Mouse (Mus musculus) embryonic facial prominence, embryonic 12.5 days (tissue): ENCODE data around the gene Itga3. TPM values are rescaled to one million over a fixed set of nuclear protein-coding genes. Genes with fewer than 3 reads are reported as not detected.

Experiments used
- ATAC-seq: fragments of 200-750 bp; cut with Nextera tagmentation; 2 replicates; pipeline ENCODE4 v1.8.0; 2017; ENCODE audit not compliant: insufficient number of reproducible peaks, insufficient read depth, low FRiP score, low TSS enrichment
- H3K27ac ChIP-seq: fragments of 300-500 bp; sonication (generic); 2 replicates; pipeline ENCODE4 v1.5.1; 2016; ENCODE audit warnings: mild to moderate bottlenecking
- H3K27me3 ChIP-seq: fragments of 300-500 bp; sonication (generic); 2 replicates; pipeline ENCODE4 v1.6.1; 2016; ENCODE audit warnings: mild to moderate bottlenecking, moderate library complexity
- H3K36me3 ChIP-seq: fragments of 300-500 bp; sonication (generic); 2 replicates; pipeline ENCODE4 v1.6.1; 2016; ENCODE audit warnings: mild to moderate bottlenecking
- H3K4me1 ChIP-seq: fragments of 300-500 bp; sonication (generic); 2 replicates; pipeline ENCODE4 v1.6.1; 2016
- H3K4me2 ChIP-seq: fragments of 300-500 bp; sonication (generic); replicated peaks from 2 replicates; pipeline ENCODE4 v1.6.1; 2016; ENCODE audit warnings: mild to moderate bottlenecking, moderate library complexity
- H3K4me3 ChIP-seq: fragments of 300-500 bp; sonication (generic); 2 replicates; pipeline ENCODE4 v1.5.1; 2016; ENCODE audit warnings: mild to moderate bottlenecking
- H3K9ac ChIP-seq: fragments of 300-500 bp; sonication (generic); 2 replicates; pipeline ENCODE4 v1.6.1; 2016; ENCODE audit warnings: mild to moderate bottlenecking, moderate library complexity
- H3K9me3 ChIP-seq: fragments of 300-500 bp; sonication (generic); 2 replicates; pipeline ENCODE4 v1.6.1; 2016; ENCODE audit warnings: mild to moderate bottlenecking, moderate library complexity
- WGBS: fragments of 180-500 bp; shearing (Covaris S2); methylation state at CpG from one replicate; pipeline ENCODE4 v1.1.7; 2016; 5-methylcytosine and 5-hydroxymethylcytosine counted together
- polyA plus RNA-seq: library from polyadenylated mRNA; unstranded; fragments of >200 nt; fragmentation: Nextera tagmentation; extraction: Ambion mirVana; gene quantifications from 2 replicates; pipeline ENCODE4 v1.2.1, GENCODE M21; 2016

Itga3 gene
- polyA plus RNA-seq = 10.5 and 10.9 TPM in 2 replicates

DNA sequence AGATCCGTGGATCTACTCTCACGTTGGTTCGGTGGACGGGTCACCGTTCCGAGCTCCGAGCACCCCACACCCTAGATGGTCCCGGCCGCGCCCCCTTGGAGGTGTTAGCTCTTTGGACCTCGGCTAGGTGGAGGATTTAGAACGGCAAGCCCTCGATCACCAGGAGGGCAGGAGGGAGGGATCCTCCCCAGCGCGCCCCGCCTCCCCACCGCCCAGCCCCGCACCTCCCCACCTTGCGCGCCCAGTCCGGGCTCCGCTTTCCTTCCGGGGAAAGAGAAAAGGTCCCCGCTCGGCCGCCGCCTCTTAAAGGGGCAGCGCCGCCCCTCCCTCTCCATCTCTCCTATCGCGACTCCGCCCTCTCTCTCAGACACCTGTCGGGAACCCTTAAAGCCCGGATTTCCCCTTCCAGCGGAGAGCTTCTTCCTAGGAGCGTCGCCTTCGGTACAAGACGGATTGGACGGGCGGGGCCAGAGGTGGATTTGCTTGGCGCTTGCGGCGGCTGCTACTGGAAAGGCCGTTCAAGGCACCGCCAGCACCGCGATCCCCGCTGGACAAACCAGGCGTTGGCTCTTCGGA is at the start of gene Itga3:
TSS of gene Itga3 (minus strand) at position 266 of the 576 bp plus-strand sequence.
- Histone ChIP-seq H3K4me3 (peak within 1 kb of the TSS; percentile 56), H3K4me2 (peak within 1 kb of the TSS; percentile 95), H3K9me3 (no peaks in the 10 kb centered on the region), H3K27ac (peak within 1 kb of the TSS; percentile 37; the same call in 1 of the 2 replicates), H3K36me3 (no peaks in the 10 kb centered on the region), H3K27me3 (peaks cover 44% of the 10 kb centered on the region), H3K9ac (peak within 1 kb of the TSS; percentile 56), H3K4me1 (peaks cover 38% of the 10 kb centered on the region)
- ATAC-seq = peak; percentile 73
- WGBS = 1% methylated on average over 47 of the region's 51 CpGs

DNA sequence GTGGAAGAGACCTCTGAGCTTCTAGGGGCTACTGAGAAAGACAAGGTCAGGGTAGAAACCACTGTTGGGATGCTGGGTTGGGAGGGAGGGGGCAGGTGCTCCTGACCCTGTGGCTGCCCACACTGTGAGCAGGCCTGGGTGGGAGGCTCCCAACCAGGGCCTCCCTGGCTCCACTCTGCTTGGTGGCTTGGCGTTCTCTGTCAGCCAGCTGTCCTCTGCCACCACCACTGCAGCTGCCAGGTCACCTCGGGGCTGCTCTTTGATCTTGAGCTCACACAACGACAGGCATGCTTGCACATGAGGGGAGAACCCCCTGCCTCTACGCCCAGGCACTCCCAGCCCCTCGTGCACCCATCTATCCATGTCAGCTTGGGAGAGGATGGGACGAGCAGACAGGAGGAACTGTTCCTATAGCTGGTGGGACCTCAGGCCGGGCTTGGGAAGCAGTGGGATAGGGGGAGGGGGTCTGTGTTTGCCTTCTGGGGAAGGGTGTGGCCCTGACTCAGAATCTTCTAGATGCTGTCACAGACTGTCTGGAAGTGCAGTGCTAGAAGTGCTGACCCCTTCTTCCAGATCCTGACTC is 48.9 kb upstream of the Itga3 start:
- Histone ChIP-seq H3K9me3 (no peaks in the 10 kb centered on the region), H3K4me3 (no peak overlapping the region), H3K27ac (no peak overlapping the region), H3K27me3 (peaks cover 67% of the 10 kb centered on the region), H3K36me3 (no peaks in the 10 kb centered on the region; the same call in 1 of the 2 replicates), H3K9ac (no peak overlapping the region), H3K4me2 (no peak overlapping the region; the same call in 1 of the 2 replicates), H3K4me1 (peaks cover 27% of the 10 kb centered on the region)
- 23% methylated on average over 7 of the region's 7 CpGs for WGBS
- ATAC-seq = no peak

DNA sequence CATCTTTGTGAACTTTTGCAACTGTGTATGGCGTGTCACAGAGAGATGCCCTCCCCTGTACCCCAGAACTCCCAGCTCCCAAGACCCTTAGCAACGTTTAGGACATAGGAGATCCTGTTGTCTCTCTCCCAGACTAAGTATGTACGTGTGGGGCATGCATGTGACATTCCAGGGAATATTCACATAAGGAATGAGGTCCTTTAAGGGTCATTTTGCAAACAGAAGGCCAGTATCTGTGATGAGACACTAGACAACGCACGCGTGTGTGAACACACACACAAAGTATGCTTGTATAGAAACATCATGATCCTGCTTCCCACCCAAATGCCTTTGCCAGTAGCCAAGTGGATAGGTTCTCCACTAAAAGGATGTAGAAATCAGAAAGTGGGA is 45.5 kb upstream of the Itga3 start:
- H3K9me3 ChIP-seq = no peaks in the 10 kb centered on the region
- no peak for ATAC-seq
- peak overlapping the region; percentile 53 for H3K4me3 ChIP-seq
- 27% methylated on average over 6 of the region's 6 CpGs for WGBS
- peak overlapping the region; percentile 73 for H3K9ac ChIP-seq
- peak overlapping the region; percentile 73 for H3K4me2 ChIP-seq
- peaks cover 85% of the 10 kb centered on the region for H3K27me3 ChIP-seq
- no peaks in the 10 kb centered on the region; the same call in 1 of the 2 replicates for H3K36me3 ChIP-seq
- no peak overlapping the region for H3K27ac ChIP-seq
- peaks cover 34% of the 10 kb centered on the region for H3K4me1 ChIP-seq

GRCm38 (mm10) chr11:95121161-95122099 is 44.8 kb upstream of the Itga3 start:
- H3K27me3 ChIP-seq = peaks cover 84% of the 10 kb centered on the region
- no peak for ATAC-seq
- peak overlapping the region; percentile 73 for H3K4me2 ChIP-seq
- no peaks in the 10 kb centered on the region; the same call in 1 of the 2 replicates for H3K36me3 ChIP-seq
- WGBS = 2% methylated on average over 63 of the region's 63 CpGs
- H3K9ac ChIP-seq = peak overlapping the region; percentile 73
- peaks cover 29% of the 10 kb centered on the region for H3K4me1 ChIP-seq
- H3K4me3 ChIP-seq = peak overlapping the region; percentile 53
- no peaks in the 10 kb centered on the region for H3K9me3 ChIP-seq
- H3K27ac ChIP-seq = no peak overlapping the region; the same call in 1 of the 2 replicates

DNA sequence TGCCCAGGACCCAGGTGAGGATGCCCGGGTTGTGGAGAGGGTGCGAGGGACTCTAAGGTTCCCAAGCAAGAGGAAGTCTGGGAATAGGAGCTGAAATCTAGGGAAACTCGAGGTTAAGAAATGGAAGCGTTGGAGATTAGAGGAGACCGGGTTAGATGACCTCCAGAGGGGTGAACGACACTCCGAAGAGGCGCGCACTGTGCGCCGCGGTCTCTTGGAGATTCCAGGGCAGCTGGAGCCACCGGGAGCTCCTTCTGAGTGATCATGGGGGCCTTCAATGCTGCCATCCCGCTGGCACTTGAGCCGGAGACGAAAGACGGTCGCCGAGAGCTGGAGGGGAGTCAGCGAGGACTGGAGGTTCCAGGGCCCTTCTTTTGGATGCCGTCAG is 44.0 kb upstream of the Itga3 start:
- peaks cover 21% of the 10 kb centered on the region for H3K4me1 ChIP-seq
- peak overlapping the region; percentile 73 for H3K4me2 ChIP-seq
- peaks cover 76% of the 10 kb centered on the region for H3K27me3 ChIP-seq
- H3K36me3 ChIP-seq = no peaks in the 10 kb centered on the region; the same call in 1 of the 2 replicates
- H3K9ac ChIP-seq = peak overlapping the region; percentile 73
- WGBS = under 1% methylated on average over 21 of the region's 21 CpGs
- peak overlapping the region; percentile 53 for H3K4me3 ChIP-seq
- peak overlapping the region; percentile 41; the same call in 1 of the 2 replicates for H3K27ac ChIP-seq
- no peak for ATAC-seq
- no peaks in the 10 kb centered on the region for H3K9me3 ChIP-seq

DNA sequence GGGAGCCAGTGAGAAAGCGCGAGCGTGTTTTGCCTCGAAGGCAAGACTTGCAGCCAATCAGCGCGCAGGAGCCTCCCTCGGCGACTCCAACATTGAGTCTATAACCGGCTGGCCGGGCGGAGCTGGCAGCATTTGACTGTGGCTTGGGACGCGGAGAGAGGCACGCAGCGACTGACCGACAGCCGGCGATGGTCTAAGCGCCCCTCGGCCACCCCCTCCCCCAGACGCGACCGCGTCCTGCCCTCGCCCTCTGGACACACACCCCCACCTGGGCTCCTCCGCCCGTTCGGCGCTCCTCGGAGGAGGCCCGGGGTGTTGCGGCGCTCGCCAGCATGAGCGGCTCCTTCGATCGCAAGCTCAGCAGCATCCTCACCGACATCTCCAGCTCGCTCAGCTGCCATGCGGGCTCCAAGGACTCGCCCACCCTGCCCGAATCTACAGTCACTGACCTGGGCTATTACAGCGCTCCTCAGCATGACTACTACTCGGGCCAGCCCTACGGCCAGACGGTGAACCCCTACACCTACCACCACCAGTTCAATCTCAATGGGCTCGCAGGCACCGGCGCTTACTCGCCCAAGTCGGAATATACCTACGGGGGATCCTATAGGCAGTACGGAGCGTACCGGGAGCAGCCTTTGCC is 43.5 kb upstream of the Itga3 start, which contains the start of gene Dlx3:
TSS of gene Dlx3 (plus strand) at position 130 of the 643 bp plus-strand sequence.
- H3K36me3 ChIP-seq = no peaks in the 10 kb centered on the region; the same call in 1 of the 2 replicates
- peak within 1 kb of the TSS; percentile 73 for H3K9ac ChIP-seq
- ATAC-seq = peak; percentile 30; the same call in 1 of the 2 replicates
- H3K27ac ChIP-seq = peak within 1 kb of the TSS; percentile 41; the same call in 1 of the 2 replicates
- no peaks in the 10 kb centered on the region for H3K9me3 ChIP-seq
- peak within 1 kb of the TSS; percentile 53 for H3K4me3 ChIP-seq
- peaks cover 17% of the 10 kb centered on the region for H3K4me1 ChIP-seq
- H3K4me2 ChIP-seq = peak within 1 kb of the TSS; percentile 73
- under 1% methylated on average over 55 of the region's 55 CpGs for WGBS
- peaks cover 71% of the 10 kb centered on the region for H3K27me3 ChIP-seq

GRCm38 (mm10) chr11:95118505-95118904 is 41.9 kb upstream of the Itga3 start:
- no peaks in the 10 kb centered on the region for H3K9me3 ChIP-seq
- H3K4me2 ChIP-seq = peak overlapping the region; percentile 29
- H3K4me1 ChIP-seq = peaks cover 17% of the 10 kb centered on the region
- WGBS = under 1% methylated on average over 8 of the region's 8 CpGs
- peaks cover 59% of the 10 kb centered on the region for H3K27me3 ChIP-seq
- ATAC-seq = no peak
- no peak overlapping the region for H3K27ac ChIP-seq
- no peak overlapping the region for H3K4me3 ChIP-seq
- no peak overlapping the region for H3K9ac ChIP-seq
- H3K36me3 ChIP-seq = no peaks in the 10 kb centered on the region

DNA sequence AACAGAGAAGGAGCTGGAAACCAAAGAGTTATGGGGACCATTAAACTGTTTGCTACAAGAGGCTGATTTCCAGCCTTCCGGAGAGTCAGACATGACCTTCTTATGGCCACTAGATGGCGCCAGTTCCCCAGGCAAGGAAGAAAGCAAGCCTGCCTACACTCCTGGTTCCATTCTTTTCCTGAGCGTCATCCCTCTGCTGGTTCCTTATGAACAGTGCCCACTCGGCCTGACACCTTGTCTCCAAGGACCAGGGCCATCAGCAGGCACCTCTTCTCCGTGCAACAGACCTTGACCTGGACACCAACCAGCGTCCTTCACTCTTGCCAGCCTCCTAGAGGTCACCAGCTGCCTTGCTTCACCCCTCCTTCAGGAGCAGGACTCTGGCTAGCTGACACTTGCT is 40.4 kb upstream of the Itga3 start:
- Histone ChIP-seq H3K9ac (no peak overlapping the region), H3K36me3 (no peaks in the 10 kb centered on the region), H3K4me1 (peaks cover 17% of the 10 kb centered on the region), H3K27ac (no peak overlapping the region), H3K27me3 (peaks cover 44% of the 10 kb centered on the region), H3K4me3 (no peak overlapping the region), H3K9me3 (no peaks in the 10 kb centered on the region), H3K4me2 (no peak overlapping the region)
- ATAC-seq = no peak
- 4% methylated on average over 6 of the region's 6 CpGs for WGBS

DNA sequence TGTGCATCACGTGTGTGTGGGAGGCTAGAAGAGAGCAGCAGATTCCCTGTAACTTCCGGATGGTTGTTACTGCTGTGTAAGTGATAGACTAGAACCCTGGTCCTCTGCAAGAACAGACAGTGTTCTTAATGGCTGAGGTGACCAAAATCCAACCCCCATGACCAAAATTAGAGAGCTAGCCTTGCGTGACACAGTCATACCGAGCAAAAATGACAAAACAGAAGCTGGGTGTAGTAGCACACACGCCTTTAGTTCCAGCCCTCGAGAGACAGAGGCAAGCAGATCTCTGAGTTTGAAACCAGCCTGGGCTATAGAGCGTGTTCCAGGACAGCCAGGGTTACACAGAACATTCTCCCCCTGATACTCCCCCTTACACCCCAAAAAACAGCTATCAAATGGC is 33.5 kb upstream of the Itga3 start:
- no peaks in the 10 kb centered on the region for H3K36me3 ChIP-seq
- no peaks in the 10 kb centered on the region for H3K9me3 ChIP-seq
- no peak overlapping the region for H3K9ac ChIP-seq
- H3K4me3 ChIP-seq = no peak overlapping the region
- H3K27ac ChIP-seq = no peak overlapping the region
- ATAC-seq = no peak
- H3K27me3 ChIP-seq = peaks cover 6% of the 10 kb centered on the region; the same call in 1 of the 2 replicates
- no peak overlapping the region for H3K4me2 ChIP-seq
- peaks cover 10% of the 10 kb centered on the region for H3K4me1 ChIP-seq
- WGBS = 87% methylated on average over 7 of the region's 7 CpGs

DNA sequence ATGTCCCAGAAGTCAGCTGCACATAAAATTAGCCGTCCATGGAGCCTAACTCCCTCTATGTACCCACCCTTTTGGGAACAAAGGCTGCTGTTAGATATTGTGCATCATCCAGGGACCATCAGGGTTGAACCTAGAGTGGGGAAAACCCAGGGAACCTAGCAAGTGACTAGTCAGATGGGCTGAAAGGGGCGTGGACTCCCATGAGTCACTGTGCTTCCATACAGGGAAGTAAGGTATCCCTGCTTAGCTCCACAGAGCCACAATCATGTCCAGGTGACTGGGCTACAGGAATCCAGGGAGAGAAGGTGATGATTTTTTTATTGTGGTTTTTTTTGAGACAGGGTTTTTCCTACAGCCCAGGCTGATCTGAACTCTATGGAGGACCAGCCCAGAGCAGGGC is 32.4 kb upstream of the Itga3 start:
- H3K27me3 ChIP-seq = peaks cover 6% of the 10 kb centered on the region; the same call in 1 of the 2 replicates
- WGBS = 89% methylated on average over 2 of the region's 2 CpGs

More for the DNA sequence above, 32.4 kb upstream of the Itga3 start:
- Histone ChIP-seq H3K9ac (no peak overlapping the region), H3K4me1 (peaks cover 15% of the 10 kb centered on the region), H3K4me2 (no peak overlapping the region), H3K27ac (no peak overlapping the region), H3K4me3 (no peak overlapping the region), H3K36me3 (no peaks in the 10 kb centered on the region), H3K9me3 (no peaks in the 10 kb centered on the region)
- ATAC-seq = no peak
